Mouse (Mus musculus): Measurements from ENCODE around the gene Ak8.

- no peak; a peak in 1 of 4 replicates for TF ChIP-seq POLR2A (IDR thresholded peaks at IDR 0.05; ENCODE audit: control insufficient read depth in 1 of 2, insufficient read depth in 1 of 2, low read depth in 1 of 2, low read length in 2 of 2, poor library complexity in 1 of 2)
- TF ChIP-seq TBP (IDR thresholded peaks at IDR 0.05; ENCODE audit: low read depth, low read length), result no peak
- TF ChIP-seq USF1 (IDR thresholded peaks at IDR 0.05; ENCODE audit: low read depth, low read length), result no peak
- TF ChIP-seq NRF1 (IDR thresholded peaks at IDR 0.05; ENCODE audit: insufficient read depth, low read depth, low read length, poor library complexity, severe bottlenecking), result no peak
- no peak for TF ChIP-seq CTCF (IDR thresholded peaks at IDR 0.05 in 2 of 3, conservative IDR thresholded peaks at IDR 0.05 in 1 of 3; ENCODE audit: control insufficient read depth in 1 of 3, insufficient read depth in 1 of 3, low read depth in 2 of 3, low read length in 3 of 3, poor library complexity in 1 of 3, severe bottlenecking in 1 of 3)
- TF ChIP-seq EP300 (IDR thresholded peaks at IDR 0.05; ENCODE audit: low read depth in 1 of 2, low read length in 2 of 2), result peak; percentile 62 to 85
- peak; percentile 41 for TF ChIP-seq GATA1 (IDR thresholded peaks at IDR 0.05; ENCODE audit: low read depth, low read length)
Measured at GRCm38 (mm10) chr2:28797490-28798106, 97.6 kb downstream of the Ak8 start.
